Mouse (Mus musculus): ENCODE measurements at regions not wholly inside any gene's neighbourhood (a gene's known extent, or its start where the extent isn't known, plus 50 kb on each side); places are given as distances from the start of the nearest gene placed in this dataset.

- no peak for DNase-seq (ENCODE audit: low spot score)
Measured at GRCm38 (mm10) chr5:107035376-107035775, 71.3 kb downstream of the Cdc7 start.

- DNase-seq (ENCODE audit: low spot score), result no peak
Measured at GRCm38 (mm10) chr5:107035782-107036181, 71.7 kb downstream of the Cdc7 start.

- no peak for DNase-seq (ENCODE audit: low spot score)
Measured at GRCm38 (mm10) chr5:107036475-107036874, 72.4 kb downstream of the Cdc7 start.

GRCm38 (mm10) chr5:107037087-107037486, 73.0 kb downstream of the Cdc7 start:
- DNase-seq (ENCODE audit: low spot score), result no peak

GRCm38 (mm10) chr5:107039340-107039739, 75.2 kb downstream of the Cdc7 start:
- DNase-seq (ENCODE audit: low spot score), result no peak

- DNase-seq (ENCODE audit: low spot score), result no peak
Measured at GRCm38 (mm10) chr5:107039956-107040355, 75.8 kb downstream of the Cdc7 start.

- DNase-seq (ENCODE audit: low spot score), result no peak
Measured at GRCm38 (mm10) chr5:107040489-107040888, 76.4 kb downstream of the Cdc7 start.

- no peak for DNase-seq (ENCODE audit: low spot score)
Measured at GRCm38 (mm10) chr5:107045163-107045562, 81.0 kb downstream of the Cdc7 start.

GRCm38 (mm10) chr5:107046501-107046931, 82.4 kb downstream of the Cdc7 start:
- peak; percentile 25 for DNase-seq (ENCODE audit: low spot score)

GRCm38 (mm10) chr5:107048607-107049006, 84.5 kb downstream of the Cdc7 start:
- DNase-seq (ENCODE audit: low spot score), result peak; percentile 27

- DNase-seq (ENCODE audit: low spot score), result no peak
Measured at GRCm38 (mm10) chr5:107050076-107050475, 86.0 kb downstream of the Cdc7 start.

- no peak for DNase-seq (ENCODE audit: low spot score)
Measured at GRCm38 (mm10) chr5:107051868-107052267, 87.7 kb downstream of the Cdc7 start.

- no peak for DNase-seq (ENCODE audit: low spot score)
Measured at GRCm38 (mm10) chr5:107054900-107055452, 90.9 kb downstream of the Cdc7 start.

GRCm38 (mm10) chr5:107055455-107055854, 91.3 kb downstream of the Cdc7 start:
- DNase-seq (ENCODE audit: low spot score), result no peak

Data from ovary, postnatal 36 days (tissue).